In genomic region chr1:23257306-23257895, GRCm38 (mm10) we compare ENCODE assay signal across 7 mouse cellular contexts.
DNase-seq lines count a peak whose midpoint lies in the region; ATAC-seq lines count a peak whose summit lies in the region.

No protein-coding gene starts in this region.

- DNase-seq in left cerebral cortex, postnatal 25 days (ENCODE audit: low spot score in 2 of 2) = peak; percentile 11 to 20
- no peak for DNase-seq in left cerebral cortex, adult 9 months (ENCODE audit: low spot score in 2 of 2)
- no peak for DNase-seq in embryonic facial prominence, embryonic 11.5 days (ENCODE audit: low spot score)
- DNase-seq in hindbrain, embryonic 11.5 days (ENCODE audit: low spot score) = no peak
- no peak for DNase-seq in frontal cortex, postnatal 36 days (ENCODE audit: low spot score in 2 of 2)
- DNase-seq in layer of hippocampus, adult 18-20 months (ENCODE audit: low spot score in 2 of 2) = no peak

- intact Hi-C loops in left cerebral cortex, postnatal 25 days (cut with DNase I) = loop anchor here (2.0 kb wide), 1 partner anchor 125 kb away; no protein-coding TSS in a partner anchor

- H3K27me3 ChIP-seq in embryonic facial prominence, embryonic 11.5 days (ENCODE audit: control insufficient read depth, insufficient read depth, low read length) = no peaks in the 10 kb centered on the region
- H3K27me3 ChIP-seq in hindbrain, embryonic 11.5 days (ENCODE audit: control insufficient read depth, insufficient read depth, low read length) = no peaks in the 10 kb centered on the region
- no peaks in the 10 kb centered on the region for H3K27me3 ChIP-seq in midbrain, embryonic 12.5 days

- H3K36me3 ChIP-seq in embryonic facial prominence, embryonic 11.5 days (replicated peaks; ENCODE audit: control insufficient read depth, insufficient read depth, low read depth, low read length) = no peaks in the 10 kb centered on the region
- no peaks in the 10 kb centered on the region for H3K36me3 ChIP-seq in hindbrain, embryonic 11.5 days (ENCODE audit: control insufficient read depth, insufficient read depth, low read length)
- no peaks in the 10 kb centered on the region for H3K36me3 ChIP-seq in midbrain, embryonic 12.5 days

- 26% methylated on average over 10 of the region's 10 CpGs for WGBS in embryonic facial prominence, embryonic 11.5 days
- 33% methylated on average over 10 of the region's 10 CpGs for WGBS in hindbrain, embryonic 11.5 days
- 21% methylated on average over 10 of the region's 10 CpGs for WGBS in midbrain, embryonic 12.5 days

- peak overlapping the region; percentile 63 for H3K4me2 ChIP-seq in embryonic facial prominence, embryonic 11.5 days (ENCODE audit: low read depth, low read length)
- H3K4me2 ChIP-seq in hindbrain, embryonic 11.5 days (replicated peaks; ENCODE audit: low read depth, low read length) = peak overlapping the region; percentile 71
- H3K4me2 ChIP-seq in midbrain, embryonic 12.5 days (replicated peaks) = peak overlapping the region; percentile 63

- ATAC-seq in embryonic facial prominence, embryonic 11.5 days (replicated peaks; ENCODE audit: insufficient number of reproducible peaks, low FRiP score, low TSS enrichment, low read depth) = no peak
- ATAC-seq in hindbrain, embryonic 11.5 days (ENCODE audit: low FRiP score) = no peak
- ATAC-seq in midbrain, embryonic 12.5 days (ENCODE audit: low FRiP score, low read depth) = no peak

- no peaks in the 10 kb centered on the region for H3K4me1 ChIP-seq in embryonic facial prominence, embryonic 11.5 days (ENCODE audit: control insufficient read depth, insufficient read depth, low read length)
- H3K4me1 ChIP-seq in hindbrain, embryonic 11.5 days (replicated peaks; ENCODE audit: control insufficient read depth, insufficient read depth, low read length) = no peaks in the 10 kb centered on the region
- peaks cover 15% of the 10 kb centered on the region for H3K4me1 ChIP-seq in midbrain, embryonic 12.5 days

- peak overlapping the region; percentile 71 for H3K4me3 ChIP-seq in embryonic facial prominence, embryonic 11.5 days (ENCODE audit: low read depth, low read length)
- H3K4me3 ChIP-seq in hindbrain, embryonic 11.5 days (ENCODE audit: low read depth, low read length) = peak overlapping the region; percentile 71
- H3K4me3 ChIP-seq in midbrain, embryonic 12.5 days = peak overlapping the region; percentile 83

- H3K9me3 ChIP-seq in embryonic facial prominence, embryonic 11.5 days (replicated peaks; ENCODE audit: control insufficient read depth, low read length) = no peaks in the 10 kb centered on the region
- H3K9me3 ChIP-seq in hindbrain, embryonic 11.5 days (ENCODE audit: control insufficient read depth, low read length) = no peaks in the 10 kb centered on the region
- H3K9me3 ChIP-seq in midbrain, embryonic 12.5 days = no peaks in the 10 kb centered on the region

- H3K9ac ChIP-seq in embryonic facial prominence, embryonic 11.5 days (replicated peaks; ENCODE audit: low read length) = peak overlapping the region; percentile 80
- peak overlapping the region; percentile 85 for H3K9ac ChIP-seq in hindbrain, embryonic 11.5 days (ENCODE audit: low read depth, low read length)
- H3K9ac ChIP-seq in midbrain, embryonic 12.5 days (replicated peaks) = peak overlapping the region; percentile 86

- no peak overlapping the region for H3K27ac ChIP-seq in embryonic facial prominence, embryonic 11.5 days (replicated peaks; ENCODE audit: low read depth, low read length)
- no peak overlapping the region for H3K27ac ChIP-seq in hindbrain, embryonic 11.5 days (ENCODE audit: low read depth, low read length)
- no peak overlapping the region for H3K27ac ChIP-seq in midbrain, embryonic 12.5 days (replicated peaks)

Comparison
In these comparisons a context has a peak if more than half of its experiments do, and no peak if none do; other contexts are left out.
1. DNase-seq: peak in left cerebral cortex, postnatal 25 days (2 of 2); none in left cerebral cortex, adult 9 months (0 of 2), embryonic facial prominence, embryonic 11.5 days (single experiment), hindbrain, embryonic 11.5 days (single experiment), frontal cortex, postnatal 36 days (0 of 2) and layer of hippocampus, adult 18-20 months (0 of 2).
2. Peak in every context shown above with its lines, with median percentiles within 50 percentile points of each other: H3K4me2 ChIP-seq, H3K4me3 ChIP-seq and H3K9ac ChIP-seq.